Mouse (Mus musculus) adrenal gland, postnatal 25 days (tissue): ENCODE measurements at regions not wholly inside any gene's neighbourhood (a gene's known extent, or its start where the extent isn't known, plus 50 kb on each side); places are given as distances from the start of the nearest gene placed in this dataset.

ENCODE experiments used
- DNase-seq: peaks from one replicate; pipeline ENCODE4 v3.0.0; 2021; ENCODE audit warnings: mixed read lengths

DNA sequence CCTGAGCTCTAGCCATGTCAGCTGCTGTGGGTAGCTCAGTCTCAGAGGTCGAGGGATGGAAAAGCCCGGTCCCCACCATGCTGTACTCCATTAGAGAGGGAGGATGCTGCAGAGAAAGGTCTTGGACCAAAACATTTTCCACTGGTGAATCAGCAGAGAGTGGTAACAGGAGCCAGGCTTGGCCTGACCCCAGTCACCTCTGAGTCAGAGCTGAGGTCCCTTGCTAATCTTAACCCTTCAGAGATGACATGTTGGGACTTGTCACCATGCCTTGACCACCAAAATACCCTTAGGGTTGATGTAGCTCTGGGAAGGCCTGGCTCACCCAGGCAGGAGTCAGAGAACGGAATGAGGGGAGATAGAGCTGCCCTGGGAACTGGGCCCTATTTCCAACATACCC is 210.0 kb downstream of the Cyp26b1 start:
- DNase-seq: peak; percentile 52

DNA sequence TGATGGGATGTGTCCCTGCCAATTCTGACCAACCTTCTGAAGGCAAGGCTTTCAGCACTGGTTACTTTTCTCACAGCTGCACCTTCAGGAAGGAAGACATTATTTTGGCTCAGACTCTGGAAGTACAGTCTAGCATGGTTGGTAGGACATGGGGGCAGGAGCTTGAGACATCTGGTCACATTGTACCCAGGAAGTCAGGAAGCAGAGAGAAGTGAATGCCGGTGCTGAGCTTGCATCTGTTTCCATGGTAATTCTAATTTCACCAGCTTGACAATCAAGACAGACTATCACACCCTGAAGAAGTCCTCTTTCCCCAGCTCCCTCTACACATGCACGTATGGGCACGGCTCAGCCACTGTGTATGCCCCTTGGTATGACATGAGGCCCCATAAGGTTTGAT is 210.6 kb downstream of the Cyp26b1 start:
- DNase-seq: no peak

DNA sequence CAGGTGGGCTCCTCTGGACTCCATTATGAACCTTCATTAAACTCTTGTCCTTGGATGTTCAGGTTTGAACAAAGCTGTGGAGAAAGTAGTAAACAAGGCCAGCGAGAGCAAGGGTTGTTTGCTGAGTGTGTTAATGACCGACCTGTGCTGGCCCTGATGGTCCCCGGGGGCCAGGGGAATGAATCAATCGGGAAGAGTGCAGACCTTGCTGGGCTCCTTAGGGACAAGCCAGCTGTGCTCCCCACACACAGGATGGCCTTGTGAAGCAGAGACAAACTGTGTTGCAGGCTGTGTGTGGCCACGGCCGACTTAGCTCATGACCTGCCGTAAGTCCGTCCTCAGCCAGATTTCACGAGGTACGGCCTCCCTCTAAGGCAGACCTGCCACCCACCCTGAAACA is 212.1 kb downstream of the Cyp26b1 start:
- DNase-seq: no peak

DNA sequence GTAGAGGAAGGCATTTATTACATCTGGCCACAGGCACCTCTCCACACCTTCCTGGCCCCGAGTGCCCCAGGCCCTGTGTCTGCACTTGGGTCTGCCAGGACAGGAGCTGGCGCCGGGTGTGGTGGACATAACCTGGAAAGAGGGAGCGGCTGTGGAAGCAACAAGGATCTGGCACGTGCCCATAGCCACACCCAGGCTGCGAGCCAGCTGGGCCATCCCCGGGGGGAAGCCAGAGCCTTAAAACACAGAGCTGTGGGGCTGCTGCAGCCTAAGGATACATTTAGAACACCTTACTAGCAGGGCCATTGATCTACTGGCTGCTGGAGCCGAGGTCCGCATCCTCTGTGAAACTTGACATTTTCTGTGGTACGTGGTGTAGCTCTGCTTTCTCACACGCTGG is 217.0 kb downstream of the Cyp26b1 start:
- DNase-seq: no peak

DNA sequence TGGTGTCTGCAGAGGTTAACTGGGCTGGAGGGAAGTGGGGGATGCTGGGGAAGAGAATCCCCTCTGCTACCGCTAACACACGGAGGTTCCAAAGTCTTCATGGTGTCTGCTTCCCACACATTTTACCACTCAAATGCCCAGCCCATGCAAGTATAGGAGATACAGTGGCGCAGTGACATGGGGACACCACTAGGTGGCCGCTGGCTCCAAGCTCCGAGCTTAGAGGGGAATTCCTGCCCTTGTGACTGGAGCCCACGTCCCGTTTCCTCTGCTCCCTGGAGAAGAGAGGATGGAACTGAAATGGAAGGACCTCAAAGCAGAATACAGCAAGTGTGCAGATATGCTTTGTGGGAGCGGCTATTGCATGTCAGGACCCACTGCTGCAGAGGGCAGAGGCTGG is 218.2 kb downstream of the Cyp26b1 start:
- DNase-seq: peak; percentile 66

DNA sequence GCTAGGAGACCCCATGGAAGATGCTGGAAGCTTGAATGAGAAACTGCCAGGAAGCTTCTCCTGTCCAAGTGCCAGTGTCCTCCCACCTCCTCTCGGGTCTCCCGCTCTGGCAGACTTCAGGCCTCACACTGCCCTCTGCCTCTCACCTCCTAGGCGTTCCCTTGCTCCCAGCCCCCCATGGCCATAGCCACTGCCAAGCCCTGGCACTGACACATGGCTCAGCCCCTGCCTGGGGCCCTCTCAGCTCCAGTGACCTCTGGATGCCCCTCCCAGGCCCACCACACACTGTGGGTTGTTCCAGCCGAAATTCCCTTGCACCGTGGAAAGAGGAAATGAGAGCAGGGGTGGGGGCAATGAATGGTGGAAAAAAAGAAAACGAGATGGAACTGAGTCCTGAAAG is 227.3 kb downstream of the Cyp26b1 start:
- no peak for DNase-seq

DNA sequence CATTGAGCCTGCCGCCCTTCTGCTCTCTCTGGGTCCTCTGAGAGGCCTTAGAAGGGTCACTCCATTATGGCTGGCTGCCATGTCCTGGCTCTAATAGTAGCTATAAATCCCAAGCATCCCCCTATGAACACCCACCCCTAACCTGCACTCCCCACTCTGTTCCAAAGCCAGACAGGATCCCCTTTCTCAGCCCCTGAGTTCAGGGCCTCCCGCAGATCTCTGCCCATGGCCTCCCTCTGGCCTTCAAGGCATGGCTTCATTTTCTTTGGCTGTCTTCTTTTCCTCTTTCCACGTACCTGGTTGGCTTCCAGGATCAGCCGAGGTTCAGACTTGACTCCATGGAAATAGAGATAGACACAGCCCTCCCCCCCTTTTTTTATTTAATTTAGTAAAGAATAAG is 227.8 kb downstream of the Cyp26b1 start:
- no peak for DNase-seq

DNA sequence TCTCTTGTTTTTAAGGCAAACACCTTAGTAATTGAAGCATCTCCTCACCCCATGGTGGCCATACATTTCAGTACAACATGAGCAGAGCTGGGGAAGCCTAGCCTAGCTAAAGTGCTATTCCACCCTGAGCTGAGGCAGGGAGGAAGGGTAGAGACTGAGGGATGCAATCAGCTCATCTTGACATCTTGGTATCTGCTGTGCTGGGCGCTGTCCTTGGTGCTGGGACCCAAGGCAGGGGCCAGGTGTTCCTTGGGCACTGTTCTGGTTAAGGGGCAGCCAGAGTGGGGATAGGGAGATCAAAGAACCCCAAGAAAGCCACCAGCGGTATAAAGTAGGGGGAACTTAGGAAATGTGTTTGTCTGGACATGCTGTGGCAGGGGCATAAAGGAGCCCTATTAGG is 228.7 kb downstream of the Cyp26b1 start:
- DNase-seq: peak; percentile 28

DNA sequence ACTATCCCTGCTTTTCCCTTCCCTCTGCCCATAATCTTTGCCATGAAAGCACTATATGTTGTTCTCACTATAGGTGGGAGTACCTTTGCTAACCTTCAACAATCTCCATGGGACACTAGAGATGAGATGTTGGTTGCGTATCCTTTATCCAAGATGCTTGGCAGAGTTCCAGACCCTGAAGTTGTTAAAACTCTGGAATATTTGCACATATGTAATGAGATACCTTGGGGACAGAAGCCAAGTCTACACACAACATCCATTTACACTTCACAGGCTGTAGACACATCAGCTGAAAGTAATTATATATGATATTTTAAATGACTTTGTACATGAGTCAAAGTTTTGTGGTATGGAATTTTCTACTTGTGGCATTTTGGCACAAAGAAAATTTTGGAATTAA is 231.4 kb downstream of the Cyp26b1 start:
- no peak for DNase-seq

DNA sequence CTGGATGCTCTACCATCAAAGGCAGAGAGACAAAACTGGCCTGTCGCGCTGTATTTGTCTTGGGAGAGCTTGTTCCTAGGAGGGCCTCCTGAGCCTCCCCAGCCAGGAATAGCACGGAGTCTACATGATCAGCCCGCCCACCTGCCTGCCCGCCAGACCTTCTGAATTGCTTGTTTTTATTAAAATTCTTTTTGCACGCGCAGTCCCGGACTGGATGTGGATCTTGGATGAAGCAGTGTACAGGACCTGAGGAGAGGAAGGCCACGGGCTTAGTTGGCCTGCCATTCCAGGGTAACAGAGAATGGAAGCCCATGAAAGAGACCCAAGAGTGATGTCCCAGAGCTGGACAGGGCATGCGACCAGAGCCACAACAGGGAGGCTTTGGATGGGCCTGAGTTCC is 235.8 kb downstream of the Cyp26b1 start:
- no peak for DNase-seq

DNA sequence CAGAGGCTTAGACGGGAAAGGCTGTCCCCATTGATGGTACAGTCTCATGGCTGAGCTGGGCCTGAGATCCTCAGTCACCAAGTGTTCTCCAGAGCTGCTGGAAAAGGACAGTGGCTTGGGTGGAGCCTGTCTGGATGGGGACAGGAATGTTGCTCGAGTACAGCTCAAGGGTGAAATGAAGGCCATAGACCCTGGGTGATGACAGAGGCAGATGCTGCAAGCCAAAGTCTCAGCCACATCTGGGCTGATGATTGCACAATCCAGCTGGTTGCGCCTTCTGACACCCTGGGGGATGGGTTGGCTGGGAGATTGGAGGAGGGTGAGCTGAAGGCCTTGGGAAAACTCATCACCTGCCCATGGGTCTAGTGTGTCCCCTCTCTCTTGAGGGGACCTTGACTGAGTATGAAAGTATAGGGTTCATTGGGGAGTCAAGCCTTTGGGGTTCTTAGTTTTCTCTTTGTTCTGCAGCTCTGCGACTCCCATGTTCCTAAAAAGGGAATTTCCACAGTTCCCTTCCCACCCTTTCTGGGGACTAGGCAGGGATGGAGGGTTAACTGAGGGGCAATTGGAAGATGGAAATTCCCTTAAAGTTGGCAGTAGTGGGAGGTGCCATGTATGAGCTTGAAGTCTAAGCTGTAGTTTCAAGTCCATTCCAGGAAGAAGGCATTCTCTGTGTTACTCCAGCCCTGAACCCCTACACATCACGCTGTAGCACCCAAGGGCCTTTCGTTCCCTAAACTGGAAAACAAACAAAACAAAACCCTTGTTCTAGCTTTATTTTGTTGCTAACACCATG is 240.1 kb downstream of the Cyp26b1 start:
- no peak for DNase-seq

DNA sequence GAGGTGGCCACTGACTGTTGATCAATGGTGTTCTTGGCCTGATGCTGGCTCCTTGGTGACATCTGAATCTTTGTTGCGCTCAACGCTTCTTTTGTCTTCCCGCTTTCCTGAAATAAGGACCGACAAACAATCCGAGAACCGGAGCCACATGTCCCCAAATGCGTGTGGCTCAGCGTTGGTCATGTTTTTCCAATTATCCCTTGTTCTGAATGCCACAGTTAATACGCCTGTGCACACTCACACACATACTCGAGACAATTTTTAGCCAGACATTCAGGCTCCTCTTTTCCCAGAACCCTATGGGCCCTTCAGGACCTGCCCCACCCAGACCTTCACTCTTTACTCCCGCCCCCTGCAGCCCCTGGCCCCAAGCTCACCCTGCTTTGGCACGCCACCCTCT is 248.8 kb downstream of the Cyp26b1 start:
- no peak for DNase-seq

DNA sequence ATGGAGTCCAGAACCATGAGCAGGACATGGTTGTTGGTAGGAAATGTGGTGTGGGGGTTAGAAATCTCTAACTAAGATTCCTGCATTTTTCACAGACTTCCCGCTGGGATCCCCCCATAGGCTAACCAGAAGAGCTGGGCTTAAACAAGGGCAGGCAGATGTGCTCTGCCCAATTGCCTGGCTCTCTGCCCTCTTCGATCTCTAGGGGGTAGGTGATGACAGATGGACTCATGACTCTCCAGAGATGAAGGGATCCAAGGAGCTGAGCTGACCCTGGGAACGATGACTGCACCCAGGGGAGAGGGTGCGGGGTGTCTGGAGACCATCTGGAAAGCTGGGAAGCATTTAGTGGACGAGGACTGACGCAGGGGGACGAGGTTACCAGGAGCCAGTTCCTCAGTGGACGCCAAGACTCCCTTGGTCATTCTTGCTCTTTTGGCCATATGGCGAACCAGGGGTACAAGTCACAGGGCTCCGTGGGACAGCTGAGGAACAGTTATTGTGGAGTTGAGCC is 260.0 kb downstream of the Cyp26b1 start:
- no peak for DNase-seq

DNA sequence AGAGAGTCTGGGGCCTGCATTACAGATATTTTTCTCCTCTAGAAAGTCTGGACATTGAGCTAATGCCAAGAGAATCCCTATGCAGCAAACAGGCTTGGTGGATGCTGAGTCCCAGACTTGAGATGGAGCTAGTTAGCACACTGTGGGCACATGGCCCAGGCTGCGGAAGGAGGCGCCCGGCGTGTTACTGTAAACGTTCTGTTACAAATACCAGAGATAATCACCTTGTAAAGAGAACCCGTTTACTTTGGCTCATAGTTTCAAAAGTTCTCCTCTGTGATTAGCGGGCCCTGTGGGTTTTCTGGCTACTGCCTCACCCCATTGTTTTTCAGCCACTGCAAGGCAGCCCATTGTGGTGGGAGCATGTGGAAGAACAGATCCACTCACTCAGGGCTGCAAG is 264.6 kb downstream of the Cyp26b1 start:
- DNase-seq: no peak

DNA sequence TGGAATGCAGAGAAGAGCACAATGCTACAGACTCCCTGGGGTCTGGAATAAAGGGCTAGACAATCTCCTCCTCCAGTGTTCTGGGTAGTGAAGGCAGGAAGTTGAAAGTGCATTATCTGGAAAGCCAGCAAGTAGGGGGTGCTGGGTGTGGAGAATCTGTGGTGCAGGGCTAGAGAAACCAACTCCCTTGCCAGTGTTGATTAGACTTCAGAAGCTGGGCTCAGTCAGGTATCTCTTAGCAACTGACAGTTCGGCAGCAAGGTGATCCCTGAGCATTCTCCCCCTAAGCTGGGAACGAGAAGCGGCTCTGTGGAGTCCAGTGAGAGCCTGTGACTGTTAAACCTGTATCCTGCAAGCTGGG is 265.7 kb downstream of the Cyp26b1 start:
- DNase-seq: no peak

DNA sequence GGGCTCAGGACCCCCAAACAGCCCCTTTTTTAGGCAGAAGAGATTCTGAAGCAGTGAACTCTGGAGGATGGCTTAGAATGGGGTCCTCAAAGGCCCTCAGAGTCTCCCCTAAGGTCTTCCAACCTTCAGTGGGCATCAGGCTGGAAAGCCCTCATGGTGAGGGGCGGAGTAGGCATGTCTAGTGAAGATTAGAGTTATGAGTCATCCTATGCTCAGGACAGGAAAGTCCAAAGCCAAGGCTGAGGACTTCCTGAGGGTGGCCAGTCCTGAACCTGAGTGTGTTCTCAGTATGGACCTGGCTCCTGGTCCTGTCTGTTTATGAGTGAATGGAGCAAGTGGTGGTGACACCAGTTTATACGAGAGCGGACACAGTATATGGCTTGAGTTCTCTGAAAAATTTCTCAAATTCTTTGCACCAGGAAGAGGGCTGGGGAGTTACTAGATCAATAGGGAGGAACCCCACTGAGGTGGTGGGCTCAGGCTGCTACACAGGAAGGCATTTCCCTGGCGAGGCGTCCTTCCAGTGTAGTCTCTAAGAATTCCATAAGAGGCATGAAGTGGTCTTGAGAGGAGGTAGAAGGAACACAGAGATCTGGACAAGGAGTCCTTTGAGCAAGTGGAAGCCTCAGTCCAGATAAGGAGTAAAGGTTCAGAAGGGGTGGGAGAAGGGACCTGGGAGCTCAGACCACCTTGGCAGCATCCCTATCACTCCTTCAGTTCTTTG is 266.2 kb downstream of the Cyp26b1 start:
- no peak for DNase-seq

DNA sequence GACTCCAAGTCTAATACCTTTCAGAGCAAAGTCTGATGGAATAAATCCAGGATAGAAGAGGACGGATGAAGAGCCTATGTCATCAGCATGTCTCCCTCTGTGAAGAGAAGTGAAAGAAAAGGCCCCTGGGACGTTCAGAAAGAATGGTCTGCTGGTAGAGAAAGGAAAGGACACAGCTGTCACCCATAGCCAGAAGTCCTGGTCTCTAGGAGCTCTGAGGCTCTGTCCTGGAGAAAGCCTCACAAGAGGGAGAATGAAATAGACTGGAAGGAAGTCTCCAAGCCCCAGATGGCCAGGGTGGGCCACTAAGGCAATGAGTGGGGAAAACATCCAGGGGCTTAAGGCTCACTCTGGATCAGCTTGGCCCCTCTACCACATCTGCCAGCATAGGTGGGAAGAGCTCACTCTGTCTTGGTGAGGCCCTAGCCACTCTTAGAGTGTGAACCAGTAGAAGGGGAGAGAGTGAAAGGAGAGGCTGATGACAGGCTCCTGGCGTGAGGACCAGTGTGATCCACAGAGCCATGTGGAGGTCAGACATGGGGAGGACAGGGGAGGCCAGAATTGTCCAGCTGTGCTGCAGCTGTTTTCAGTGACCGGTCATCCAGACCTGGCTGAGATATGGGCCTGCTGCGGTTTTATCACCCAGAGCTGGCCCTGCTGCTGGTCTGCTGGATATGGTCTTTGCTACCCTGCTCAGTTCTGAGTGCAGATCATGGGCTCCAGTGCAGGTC is 268.2 kb downstream of the Cyp26b1 start:
- DNase-seq: no peak

DNA sequence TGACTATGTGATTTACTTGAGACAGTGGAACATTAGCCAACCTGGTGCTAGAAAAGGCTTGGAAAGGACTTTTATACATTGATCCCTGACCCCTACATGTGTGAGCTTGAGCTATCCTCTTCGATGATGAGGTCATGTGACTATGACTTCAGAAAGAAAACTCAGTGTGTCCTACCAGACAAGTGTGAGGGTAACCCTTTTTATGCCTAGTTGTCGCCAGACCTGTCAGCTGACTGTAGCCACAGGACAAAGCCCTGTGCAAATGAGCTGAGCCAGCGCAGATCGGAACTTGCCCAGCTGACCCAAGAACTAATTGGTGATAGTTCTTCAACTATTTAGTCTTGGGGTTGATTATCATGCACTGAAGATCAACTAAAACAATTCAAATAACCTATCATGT is 269.5 kb downstream of the Cyp26b1 start:
- no peak for DNase-seq

DNA sequence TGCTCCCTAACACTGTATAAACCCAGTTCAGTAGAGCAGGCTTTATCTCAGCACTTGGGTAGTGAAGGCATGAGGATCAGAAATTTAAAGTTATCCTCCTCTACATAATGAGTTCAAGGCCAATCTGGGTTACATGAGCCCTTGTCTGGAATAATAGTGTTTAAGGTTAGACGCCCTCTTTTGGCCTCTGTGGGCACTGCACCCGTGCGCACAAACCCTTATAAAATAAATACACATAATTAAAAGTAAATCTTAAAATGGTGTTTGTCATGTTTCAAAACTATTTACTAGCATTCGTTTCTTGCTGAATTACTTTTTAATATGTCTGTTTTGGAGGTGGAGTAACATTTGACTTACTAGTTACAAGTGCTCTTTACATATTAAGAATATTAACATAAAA is 271.2 kb downstream of the Cyp26b1 start:
- no peak for DNase-seq

DNA sequence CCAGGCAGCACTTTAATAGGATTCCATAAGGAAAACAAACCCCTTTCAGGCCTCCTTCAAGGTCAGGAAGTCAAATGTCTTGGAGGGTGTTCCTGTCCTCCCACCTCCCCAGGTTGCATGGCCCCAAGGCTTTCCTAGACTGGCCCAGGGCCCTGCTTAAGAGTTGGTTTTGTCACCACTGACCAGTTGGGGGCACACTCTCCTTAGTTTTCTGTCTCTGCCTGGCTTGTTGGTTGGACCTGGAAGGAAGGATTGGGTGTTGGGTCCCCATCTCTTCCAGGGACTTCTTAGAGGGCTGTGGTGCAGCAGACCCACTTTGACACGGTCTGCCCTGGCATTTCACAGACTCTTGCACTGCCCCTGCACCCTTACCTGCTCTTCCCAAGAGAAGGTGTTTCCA is 273.1 kb downstream of the Cyp26b1 start:
- DNase-seq: no peak

DNA sequence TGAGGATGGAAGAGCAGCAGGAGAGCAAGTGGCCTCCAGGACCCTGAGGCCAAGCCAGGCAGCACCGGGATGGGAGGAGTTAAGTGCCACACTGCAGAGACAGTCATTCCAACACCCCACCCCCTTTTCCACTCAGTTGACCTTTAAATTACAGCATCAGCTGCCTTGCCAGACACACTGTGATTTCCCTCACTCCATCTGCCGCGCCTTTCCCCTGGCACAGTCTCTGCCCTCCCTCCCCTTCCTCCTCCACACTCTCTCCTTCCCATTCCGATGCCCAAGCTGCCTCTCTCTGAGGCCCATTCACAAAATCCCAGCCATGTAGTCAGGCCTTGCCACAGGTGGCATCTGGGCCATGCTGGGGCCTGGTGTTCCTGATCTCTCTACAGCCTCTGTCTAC is 274.9 kb downstream of the Cyp26b1 start:
- no peak for DNase-seq

DNA sequence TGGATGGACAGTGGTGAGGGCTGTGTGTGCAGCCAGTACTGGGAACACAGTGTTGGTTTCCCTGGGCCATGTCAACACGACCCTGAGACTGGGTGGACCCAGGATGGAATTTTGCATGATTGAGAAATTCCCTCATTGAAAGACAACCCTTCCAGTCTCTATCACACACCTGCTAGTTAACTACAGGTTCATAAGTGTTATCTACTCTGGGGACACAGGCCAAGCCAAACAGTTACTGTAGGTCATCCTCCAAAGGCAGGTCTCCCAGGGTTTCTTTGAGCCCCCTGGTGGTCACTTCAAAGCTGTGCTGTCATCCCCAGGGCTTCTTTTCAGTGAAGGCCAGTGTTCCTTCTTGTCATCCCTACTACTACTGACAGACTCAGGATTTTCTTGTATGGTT is 276.7 kb downstream of the Cyp26b1 start:
- peak; percentile 32 for DNase-seq

DNA sequence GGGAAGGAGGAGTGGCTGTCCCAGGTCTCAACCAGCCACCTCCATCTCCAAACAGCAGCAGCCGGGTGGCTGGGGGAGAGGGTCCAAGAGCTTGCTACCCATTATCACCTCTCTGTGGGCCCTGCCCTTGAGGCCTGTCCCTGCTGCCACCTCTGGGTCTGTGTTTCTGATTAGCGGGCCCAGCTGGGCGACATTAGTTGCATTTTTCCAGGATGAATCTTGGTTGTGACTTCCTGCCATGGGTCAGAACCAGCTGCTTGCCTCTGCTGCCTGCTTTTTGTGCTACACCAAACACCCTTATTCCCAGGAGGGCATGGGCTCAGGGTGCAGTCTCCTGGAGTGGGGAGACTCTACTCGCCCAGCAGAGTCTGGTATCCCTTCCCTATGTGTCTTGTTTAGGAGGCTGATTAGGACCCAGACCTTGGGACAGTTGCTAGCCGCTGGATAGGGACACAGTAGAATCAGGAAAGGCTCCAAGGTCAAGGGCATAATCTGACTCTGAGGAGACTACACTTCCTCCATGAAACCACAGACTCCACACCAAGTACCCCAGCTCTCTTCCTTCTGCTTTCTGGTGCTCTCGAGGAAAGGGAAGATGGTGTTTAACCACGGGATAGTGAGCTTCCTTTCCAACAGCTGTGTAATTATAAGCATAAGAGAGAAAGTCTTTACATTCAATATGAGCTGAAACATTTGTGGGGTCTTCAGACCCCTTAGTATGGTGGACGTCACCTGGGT is 278.4 kb downstream of the Cyp26b1 start:
- no peak for DNase-seq
